Mouse (Mus musculus) midbrain, postnatal 0 days (tissue): Measurements from ENCODE around the gene Cdk12. TPM values are rescaled to one million over a fixed set of nuclear protein-coding genes. Genes with fewer than 3 reads are reported as not detected.
A peak's percentile ranks its signal among the peaks of the same experiment; 100 is the strongest.

Source experiments
- ATAC-seq: fragments of 200-750 bp; cut with Nextera tagmentation; 2 replicates; pipeline ENCODE4 v1.8.0; 2017; ENCODE audit warnings: moderate number of reproducible peaks, mild to moderate bottlenecking, moderate TSS enrichment, moderate library complexity; ENCODE audit not compliant: low FRiP score
- DNase-seq: peaks from one replicate; pipeline ENCODE4 v3.0.0-alpha.2; 2015; ENCODE audit warnings: low spot score
- H3K27ac ChIP-seq: fragments of 300-500 bp; sonication (generic); 2 replicates; pipeline ENCODE4 v1.5.1; 2014; ENCODE audit warnings: low read depth, mild to moderate bottlenecking, low read length, mixed read lengths
- H3K27me3 ChIP-seq: fragments of 300-500 bp; sonication (generic); 2 replicates; pipeline ENCODE4 v1.6.1; 2014; ENCODE audit warnings: low read length, control low read depth, mixed read lengths; ENCODE audit not compliant: insufficient read depth
- H3K36me3 ChIP-seq: fragments of 300-500 bp; sonication (generic); 2 replicates; pipeline ENCODE4 v1.6.1; 2014; ENCODE audit warnings: low read length, control low read depth, mixed read lengths; ENCODE audit not compliant: insufficient read depth
- H3K4me1 ChIP-seq: fragments of 300-500 bp; sonication (generic); 2 replicates; pipeline ENCODE4 v1.6.1; 2014; ENCODE audit warnings: mild to moderate bottlenecking, control low read depth, antibody characterized with exemption, low read length, mixed read lengths; ENCODE audit not compliant: insufficient read depth
- H3K4me2 ChIP-seq: fragments of 300-500 bp; sonication (generic); 2 replicates; pipeline ENCODE4 v1.6.1; 2014; ENCODE audit warnings: low read depth, mild to moderate bottlenecking, low read length, mixed read lengths; ENCODE audit not compliant: poor library complexity, severe bottlenecking
- H3K4me3 ChIP-seq: fragments of 300-500 bp; sonication (generic); 2 replicates; pipeline ENCODE4 v1.5.1; 2014; ENCODE audit warnings: low read depth, mild to moderate bottlenecking, low read length, moderate library complexity
- H3K9ac ChIP-seq: fragments of 300-500 bp; sonication (generic); replicated peaks from 2 replicates; pipeline ENCODE4 v1.6.1; 2014; ENCODE audit warnings: mild to moderate bottlenecking, low read length, moderate library complexity, mixed read lengths; ENCODE audit not compliant: poor library complexity, severe bottlenecking
- H3K9me3 ChIP-seq: fragments of 300-500 bp; sonication (generic); 2 replicates; pipeline ENCODE4 v1.6.1; 2016; ENCODE audit warnings: low read length, control low read depth
- CTCF ChIP-seq: IDR thresholded peaks from 2 replicates; pipeline ENCODE4 v1.5.1; 2016; ENCODE audit warnings: antibody characterized with exemption, mild to moderate bottlenecking
- WGBS: fragments of 180-500 bp; shearing (Covaris S2); extraction: QIAGEN DNeasy Blood & Tissue Kit; methylation state at CpG from one replicate; pipeline ENCODE4 v1.1.7; 2014; 5-methylcytosine and 5-hydroxymethylcytosine counted together
- polyA plus RNA-seq: library from polyadenylated mRNA; unstranded; fragments of >200 nt; fragmentation: Nextera tagmentation; extraction: Ambion mirVana; gene quantifications from 2 replicates; pipeline ENCODE4 v1.2.1, GENCODE M21; 2015
- total RNA-seq: library from RNA; depleted of rRNA; stranded (reverse); fragments of >200 nt; gene quantifications from 2 replicates; pipeline ENCODE4 v1.2.3, GENCODE M21; 2014

The Cdk12 gene
- total and polyA plus RNA-seq, 2 experiments from 2014 or later = 5.7 to 25.8 TPM

DNA sequence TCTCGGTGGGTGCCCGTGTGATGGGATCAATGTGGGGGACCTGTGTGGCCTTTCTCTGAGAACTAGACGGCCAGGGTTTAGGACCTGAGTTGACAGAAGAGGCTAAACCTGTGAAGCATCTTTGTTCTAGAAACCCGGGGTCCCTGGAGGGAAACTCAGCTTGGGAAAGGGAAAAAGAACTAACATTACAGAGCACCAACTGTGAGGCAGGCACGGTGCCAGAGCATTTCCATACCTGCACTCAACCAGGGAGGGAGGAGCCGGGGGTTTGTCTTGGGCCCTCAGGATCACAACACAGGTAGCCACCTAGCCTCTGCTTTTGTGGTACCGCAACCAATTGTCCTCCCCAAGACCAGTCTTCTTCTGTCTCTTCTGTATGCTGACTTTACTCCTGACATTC lies 85.1 kb downstream of the Cdk12 start:
- Histone ChIP-seq H3K4me1 (peaks cover 7% of the 10 kb centered on the region; the same call in 1 of the 2 replicates), H3K27me3 (no peaks in the 10 kb centered on the region), H3K36me3 (no peaks in the 10 kb centered on the region), H3K27ac (no peak overlapping the region), H3K9ac (no peak overlapping the region), H3K9me3 (no peaks in the 10 kb centered on the region), H3K4me3 (no peak overlapping the region), H3K4me2 (no peak overlapping the region)
- DNase-seq = no peak
- no peak for ATAC-seq
- WGBS = 33% methylated on average over 7 of the region's 7 CpGs
- no peak for TF ChIP-seq CTCF

- no peak overlapping the region for H3K4me2 ChIP-seq
- WGBS = 34% methylated on average over 13 of the region's 13 CpGs
- TF ChIP-seq CTCF = no peak
- H3K27me3 ChIP-seq = no peaks in the 10 kb centered on the region
- no peak overlapping the region for H3K4me3 ChIP-seq
- DNase-seq (peak; percentile 65), ATAC-seq (no peak)
- H3K4me1 ChIP-seq = 0 out of 2 replicates have a peak, but pooled peaks cover 4% of the 10 kb centered on the region
- no peaks in the 10 kb centered on the region for H3K9me3 ChIP-seq
- no peak overlapping the region for H3K27ac ChIP-seq
- 0 out of 2 replicates have a peak overlapping the region, but pooled peaks have one; percentile 19 for H3K9ac ChIP-seq
- H3K36me3 ChIP-seq = no peaks in the 10 kb centered on the region
Measured at GRCm38 (mm10) chr11:98289873-98290272, 87.0 kb downstream of the Cdk12 start.

DNA sequence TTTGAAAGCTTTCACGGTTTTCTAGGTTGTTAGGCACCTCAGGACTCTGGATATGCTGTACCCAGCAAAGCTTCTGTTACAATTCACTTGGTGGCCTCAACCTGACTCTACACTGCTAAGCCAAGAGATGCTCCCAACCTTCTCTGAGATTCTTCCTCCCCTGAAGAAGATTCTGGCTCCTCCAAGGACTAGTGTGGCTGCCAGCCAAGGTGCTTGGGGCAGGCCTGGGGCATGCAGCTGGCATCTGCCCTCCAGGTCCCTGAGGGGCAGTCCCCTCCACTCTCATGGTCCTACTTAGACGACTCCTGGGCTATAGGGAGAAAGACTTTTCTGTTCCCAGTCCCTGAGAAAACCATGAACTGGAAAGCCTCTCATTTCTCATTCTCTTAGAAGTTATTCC lies 88.0 kb downstream of the Cdk12 start:
- H3K4me1 ChIP-seq = 0 out of 2 replicates have a peak, but pooled peaks cover 2% of the 10 kb centered on the region
- H3K4me2 ChIP-seq = no peak overlapping the region
- no peaks in the 10 kb centered on the region for H3K36me3 ChIP-seq
- DNase-seq = no peak
- no peaks in the 10 kb centered on the region for H3K9me3 ChIP-seq
- H3K27me3 ChIP-seq = no peaks in the 10 kb centered on the region
- H3K9ac ChIP-seq = no peak overlapping the region
- WGBS = 66% methylated on average over 2 of the region's 2 CpGs
- no peak for TF ChIP-seq CTCF
- H3K27ac ChIP-seq = no peak overlapping the region
- no peak for ATAC-seq
- no peak overlapping the region for H3K4me3 ChIP-seq

DNA sequence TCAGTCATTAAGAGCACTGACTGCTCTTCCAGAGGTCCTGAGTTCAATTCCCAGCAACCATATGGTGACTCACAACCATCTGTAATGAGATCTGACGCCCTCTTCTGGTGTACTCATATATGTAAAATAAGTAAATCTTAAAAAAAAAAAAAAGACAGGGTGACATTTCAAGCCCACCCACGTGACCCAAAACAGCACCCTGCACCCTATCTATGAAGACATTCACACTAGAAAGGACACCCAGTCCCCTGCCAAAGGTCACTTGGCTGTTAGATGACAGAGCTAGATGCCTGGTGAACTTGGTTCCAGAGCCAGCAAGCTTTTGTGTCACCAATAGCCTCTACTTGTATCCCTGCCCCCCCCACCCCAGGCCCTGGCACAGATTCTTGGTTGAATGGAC lies 90.2 kb downstream of the Cdk12 start:
- TF ChIP-seq CTCF = no peak
- 52% methylated on average over 2 of the region's 2 CpGs for WGBS

GRCm38 (mm10) chr11:98294188-98295012 lies 91.5 kb downstream of the Cdk12 start:
- 1% methylated on average over 53 of the region's 58 CpGs for WGBS
- Histone ChIP-seq H3K36me3 (no peaks in the 10 kb centered on the region), H3K4me3 (peak overlapping the region; percentile 73), H3K4me1 (0 out of 2 replicates have a peak, but pooled peaks cover 5% of the 10 kb centered on the region), H3K27ac (peak overlapping the region; percentile 62), H3K4me2 (peak overlapping the region; percentile 89), H3K9ac (peak overlapping the region; percentile 81), H3K27me3 (no peaks in the 10 kb centered on the region), H3K9me3 (no peaks in the 10 kb centered on the region)
- ATAC-seq (peak; percentile 67), DNase-seq (peak; percentile 91)
- no peak; the same call in 1 of the 2 replicates for TF ChIP-seq CTCF

More for the DNA sequence above, 90.2 kb downstream of the Cdk12 start:
- Histone ChIP-seq H3K9me3 (no peaks in the 10 kb centered on the region), H3K36me3 (no peaks in the 10 kb centered on the region), H3K4me3 (no peak overlapping the region), H3K9ac (no peak overlapping the region), H3K4me2 (no peak overlapping the region), H3K27ac (no peak overlapping the region), H3K27me3 (no peaks in the 10 kb centered on the region), H3K4me1 (0 out of 2 replicates have a peak, but pooled peaks cover 5% of the 10 kb centered on the region)
- DNase-seq (no peak), ATAC-seq (no peak)

DNA sequence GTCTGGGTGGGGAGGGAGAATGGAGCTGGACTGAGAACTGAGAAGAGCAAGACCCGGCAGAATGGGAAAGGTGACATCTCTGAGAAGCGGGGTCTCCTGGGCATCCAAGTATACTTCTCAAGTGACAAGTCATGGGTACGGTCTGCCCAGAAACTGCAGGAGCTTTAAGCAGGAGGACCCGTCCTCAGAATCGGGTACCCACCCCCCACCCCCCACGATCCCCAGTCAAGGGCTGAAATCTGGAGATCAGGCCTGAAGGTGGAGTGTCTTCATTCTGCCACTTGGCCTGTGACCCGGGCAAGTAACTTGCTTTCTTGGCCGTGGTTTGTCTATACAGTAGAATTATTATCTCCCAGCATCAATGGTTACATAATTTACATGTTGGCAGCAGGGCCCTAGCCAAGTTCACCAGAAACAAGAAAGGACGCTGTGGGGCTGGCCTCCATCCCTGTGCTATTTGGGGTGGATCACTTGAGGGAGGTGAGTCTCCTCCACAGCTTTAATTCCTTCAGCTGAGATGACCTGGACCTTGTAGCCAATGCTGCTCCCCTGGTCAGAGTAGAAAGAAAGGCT lies 92.2 kb downstream of the Cdk12 start:
- Histone ChIP-seq H3K27me3 (no peaks in the 10 kb centered on the region), H3K4me2 (peak overlapping the region; percentile 89), H3K9ac (peak overlapping the region; percentile 81), H3K4me1 (0 out of 2 replicates have a peak, but pooled peaks cover 5% of the 10 kb centered on the region), H3K36me3 (no peaks in the 10 kb centered on the region), H3K27ac (peak overlapping the region; percentile 62), H3K9me3 (no peaks in the 10 kb centered on the region), H3K4me3 (peak overlapping the region; percentile 73)
- ATAC-seq (0 out of 2 replicates have a peak, but pooled peaks have one; percentile 24), DNase-seq (no peak)
- WGBS = 3% methylated on average over 9 of the region's 9 CpGs
- no peak for TF ChIP-seq CTCF
